Mouse (Mus musculus) brain, embryonic 14.5 days (tissue): ENCODE measurements at regions not wholly inside any gene's neighbourhood (a gene's known extent, or its start where the extent isn't known, plus 50 kb on each side); places are given as distances from the start of the nearest gene placed in this dataset.

Experiments used
- CTCF ChIP-seq: fragments of 200-500 bp; IDR thresholded peaks from 2 replicates; pipeline ENCODE4 v1.5.1; 2012; ENCODE audit warnings: inconsistent platforms, mild to moderate bottlenecking, moderate library complexity, borderline replicate concordance; ENCODE audit not compliant: insufficient read depth, insufficient read length; ENCODE audit errors: extremely low read depth
- POLR2A ChIP-seq: fragments of 200-500 bp; IDR thresholded peaks from 2 replicates; pipeline ENCODE4 v1.6.1; 2012; ENCODE audit warnings: mild to moderate bottlenecking, inconsistent platforms, borderline replicate concordance; ENCODE audit not compliant: poor library complexity, insufficient read depth, insufficient read length, severe bottlenecking; ENCODE audit errors: extremely low read depth

DNA sequence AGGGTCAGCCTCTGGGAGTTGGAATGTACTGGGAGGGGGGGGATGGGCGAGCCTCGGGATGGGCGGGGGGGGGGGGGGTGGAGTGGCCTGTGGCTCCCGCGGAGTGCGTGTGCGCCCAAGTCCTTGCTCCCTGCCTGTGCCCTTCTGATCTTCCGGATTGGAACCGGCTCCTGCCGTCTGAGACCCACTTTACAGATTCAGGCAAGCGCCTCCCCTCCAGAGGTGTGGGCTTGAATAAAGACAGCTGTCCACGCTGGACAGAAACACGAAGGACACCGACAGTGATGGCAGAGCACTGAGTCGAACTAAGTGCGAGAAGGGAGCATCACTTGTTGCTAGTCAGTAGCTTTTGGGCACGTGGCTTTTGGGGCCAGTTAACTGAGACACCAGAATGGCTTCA, 78.7 kb downstream of the Tbx3 start:
- TF ChIP-seq CTCF, result no peak
- TF ChIP-seq POLR2A, result no peak
